Mouse (Mus musculus) megakaryocyte progenitor cell, adult 5-6 weeks (primary cell): ENCODE results near the gene Nat8f6. TPM values are rescaled to one million over a fixed set of nuclear protein-coding genes. Genes with fewer than 3 reads are reported as not detected.
A peak's percentile ranks its signal among the peaks of the same experiment; 100 is the strongest.
"Not testable (repeated sequence)": the region's sequence is repeated elsewhere in the genome, so short reads cannot be mapped to it uniquely, and the experiment has no call there.

Experiments used
- ATAC-seq: replicated peaks from 2 replicates; pipeline ENCODE4 v1.8.0; 2016; ENCODE audit warnings: mild to moderate bottlenecking, moderate TSS enrichment, inconsistent platforms; ENCODE audit not compliant: poor library complexity
- total RNA-seq, 2 experiments: library from RNA; stranded (forward) in 1 of 2; stranded (reverse) in 1 of 2; fragments of 157-497, 149-512 nt in 1 of 2; fragments of 200-1000 nt in 1 of 2; gene quantifications; 2 replicates each; pipeline versions ENCODE4 v1.2.3 to v1.2.4; 2015 to 2017

Gene Nat8f6
- total RNA-seq (2015) (not detected in 2 replicates), total RNA-seq (2017) (not detected in 2 replicates)

DNA sequence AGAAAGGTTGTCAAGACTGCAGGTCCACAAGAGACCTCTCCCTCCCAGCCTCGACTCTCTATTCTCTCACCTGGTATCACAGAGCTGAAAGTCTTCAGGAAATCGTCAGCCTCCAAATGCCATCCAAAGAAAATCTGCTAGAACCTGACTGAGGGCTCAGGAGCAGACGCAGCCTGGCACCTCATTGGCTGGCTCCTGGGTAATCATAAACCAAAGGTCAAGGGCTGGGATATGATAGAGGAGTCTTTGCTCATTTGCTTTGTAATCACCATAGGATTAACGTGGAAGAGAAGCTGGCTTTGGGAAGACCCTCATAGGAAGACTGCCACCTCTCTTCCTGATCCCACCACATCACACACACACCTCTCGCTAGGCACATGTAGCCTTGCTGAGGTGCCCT, at the start of gene Nat8f6, which contains the start of gene Nat8f5:
TSS of gene Nat8f6 (minus strand) at position 118 of the 400 bp plus-strand sequence.
TSS of gene Nat8f5 (minus strand) at position 136 of the 400 bp plus-strand sequence.
- no peak for ATAC-seq

DNA sequence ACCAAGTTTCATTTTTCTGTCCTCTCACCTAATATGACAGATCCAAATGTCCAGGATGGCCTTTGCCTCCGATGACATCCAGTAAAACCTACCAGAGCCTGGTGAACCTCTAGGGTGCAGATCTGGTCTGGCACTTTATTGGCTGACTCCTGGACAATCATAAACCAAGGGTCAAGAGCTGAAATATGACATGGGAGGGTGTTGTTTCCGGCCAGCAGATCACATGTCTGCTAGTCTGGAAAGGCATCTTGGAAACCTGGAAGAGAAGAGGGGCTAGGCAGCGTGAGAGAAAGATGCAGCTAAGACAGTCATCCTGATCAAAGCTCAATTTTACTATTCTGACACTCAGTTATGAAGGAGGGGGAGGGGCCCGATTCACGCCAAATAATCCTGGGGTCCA, 48.3 kb upstream of the Nat8f6 start, which contains the start of gene Nat8f2:
TSS of gene Nat8f2 (minus strand) at position 153 of the 400 bp plus-strand sequence.
- not testable (repeated sequence) for ATAC-seq

DNA sequence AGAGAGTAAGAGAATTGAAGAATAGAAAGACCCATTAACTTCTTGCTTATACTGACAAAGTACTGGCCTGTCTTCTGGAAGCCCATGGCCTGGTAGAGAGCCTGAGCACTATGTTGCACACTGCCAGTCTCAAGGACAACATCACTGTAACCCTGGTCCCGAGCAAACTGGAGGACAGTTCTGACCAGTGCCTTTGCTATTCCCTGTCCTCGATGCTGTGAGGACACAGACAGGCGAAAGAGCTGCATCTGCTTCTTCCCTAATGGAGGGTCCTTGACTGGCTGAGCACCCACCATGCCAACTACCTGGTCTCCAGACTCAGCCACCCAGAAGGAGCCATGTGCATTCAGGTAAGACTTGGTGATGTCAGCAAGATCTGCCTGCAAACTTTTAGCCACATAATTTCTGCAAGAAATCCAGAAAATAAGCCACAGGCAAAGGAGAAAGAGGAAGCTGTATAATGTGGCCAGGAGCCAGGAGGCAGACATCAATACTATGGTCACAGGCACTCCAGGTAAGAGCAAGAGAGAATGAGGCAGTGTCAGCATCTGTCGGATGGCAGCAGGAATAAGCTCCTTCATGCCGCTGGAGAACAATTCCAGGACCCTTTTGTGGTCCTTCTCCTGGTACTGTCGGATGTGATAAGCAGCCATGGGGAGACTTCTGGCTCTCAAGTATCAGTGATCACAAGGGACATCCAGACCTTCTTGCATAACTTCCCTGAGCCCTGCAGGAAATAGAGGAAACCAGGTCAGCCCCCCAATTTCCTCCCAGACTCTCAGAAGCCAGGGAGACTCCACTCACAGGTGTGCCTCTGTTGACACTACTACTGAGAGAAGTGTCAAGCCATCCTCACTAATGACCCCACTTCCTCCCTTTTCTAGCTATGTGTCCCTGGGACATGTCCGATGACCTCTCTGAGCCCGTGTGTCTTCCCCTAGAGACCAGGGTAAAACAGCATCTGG, 47.3 kb upstream of the Nat8f6 start:
- ATAC-seq, result no peak

DNA sequence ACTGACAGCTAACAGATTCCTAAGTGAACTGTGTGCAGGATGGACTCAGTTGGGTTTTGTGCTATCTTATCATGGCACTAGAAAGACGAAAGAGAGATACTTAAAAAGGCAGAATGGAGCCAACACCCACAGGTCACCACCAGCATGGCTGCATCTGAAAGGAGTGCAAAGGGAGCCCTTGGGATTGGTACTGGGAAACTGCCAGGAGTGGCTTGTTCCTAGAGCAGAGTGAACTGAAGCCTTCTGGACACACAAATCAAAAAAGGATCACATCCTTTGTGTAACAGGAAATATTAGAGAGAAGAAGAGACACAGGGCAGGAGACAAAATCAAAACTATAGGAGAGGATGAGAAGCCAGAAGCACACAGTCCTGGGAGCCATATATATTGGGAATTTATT, 46.2 kb upstream of the Nat8f6 start:
- not testable (repeated sequence) for ATAC-seq

DNA sequence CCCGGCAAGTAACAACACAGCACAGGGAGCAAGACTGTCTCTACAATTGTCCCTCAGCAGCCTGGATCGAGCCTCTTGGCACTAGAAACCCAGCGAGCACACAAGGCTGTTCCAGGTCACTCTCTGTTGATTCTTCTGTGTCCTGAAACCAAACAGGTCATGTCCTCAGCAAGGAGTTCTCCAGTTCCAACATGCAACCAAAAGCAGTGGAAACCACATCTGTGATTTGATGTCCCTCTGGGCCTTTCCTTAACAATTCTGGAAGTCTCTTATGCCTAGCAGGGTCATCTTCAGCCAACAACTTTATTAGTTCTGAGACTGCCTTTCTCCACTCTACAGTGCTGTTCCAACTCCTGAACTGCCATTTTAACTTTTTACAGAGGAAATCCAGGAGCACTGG, 45.4 kb upstream of the Nat8f6 start:
- not testable (repeated sequence) for ATAC-seq

DNA sequence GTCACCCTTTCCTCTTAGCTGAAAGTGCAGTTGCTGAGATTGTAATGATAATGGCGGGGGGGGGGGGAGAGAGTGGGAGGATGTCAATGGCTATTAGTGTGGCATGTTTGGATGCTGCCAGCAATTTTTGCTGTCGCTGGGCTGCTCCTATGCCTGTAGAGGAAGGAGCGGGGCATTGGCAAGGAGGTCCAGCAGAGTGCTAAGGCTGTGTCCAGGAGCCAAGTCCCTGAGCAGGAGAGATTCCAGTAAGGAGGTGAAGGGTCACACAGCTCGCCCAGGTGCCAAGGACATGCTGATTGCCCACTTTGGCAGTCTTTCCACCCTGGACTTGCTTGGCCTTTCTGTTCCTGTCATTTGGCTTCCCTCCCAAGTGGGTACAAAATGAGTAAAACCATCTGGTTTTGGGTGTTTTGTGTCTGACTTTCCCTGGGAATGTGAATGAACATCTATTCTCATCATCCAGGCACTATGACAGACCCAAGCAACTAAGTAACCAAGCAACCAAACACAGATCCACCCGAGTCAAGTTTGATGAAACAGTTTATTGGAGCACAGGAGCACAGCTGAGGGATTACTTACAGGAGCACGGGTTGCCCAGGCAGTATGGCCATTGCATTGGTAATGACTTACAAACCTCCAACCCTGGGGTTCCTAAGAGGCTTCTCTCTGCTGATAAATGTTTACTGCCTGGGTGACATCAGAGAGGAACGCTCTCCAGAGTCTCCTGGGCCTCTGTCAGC, 44.3 kb upstream of the Nat8f6 start:
- ATAC-seq, result not testable (repeated sequence)

DNA sequence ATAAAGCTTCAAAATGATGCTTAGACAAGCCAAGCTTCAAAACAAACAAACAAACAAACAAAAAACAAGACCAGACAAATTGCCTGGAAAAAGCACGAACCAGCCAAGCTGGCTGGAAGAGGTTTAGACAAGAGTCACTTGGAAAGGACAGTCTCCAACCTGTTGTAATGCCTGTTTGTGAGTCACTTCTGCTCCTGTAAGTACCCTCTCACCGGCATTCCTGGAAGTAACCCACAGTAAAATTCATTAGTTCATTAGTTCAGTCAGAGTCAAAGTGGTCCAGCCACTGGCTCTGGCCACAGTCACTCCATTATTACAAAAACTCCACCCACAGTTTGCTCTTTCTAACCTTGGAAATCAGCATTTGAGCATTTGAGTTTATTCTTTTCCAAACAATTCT, 43.1 kb upstream of the Nat8f6 start:
- no peak for ATAC-seq

DNA sequence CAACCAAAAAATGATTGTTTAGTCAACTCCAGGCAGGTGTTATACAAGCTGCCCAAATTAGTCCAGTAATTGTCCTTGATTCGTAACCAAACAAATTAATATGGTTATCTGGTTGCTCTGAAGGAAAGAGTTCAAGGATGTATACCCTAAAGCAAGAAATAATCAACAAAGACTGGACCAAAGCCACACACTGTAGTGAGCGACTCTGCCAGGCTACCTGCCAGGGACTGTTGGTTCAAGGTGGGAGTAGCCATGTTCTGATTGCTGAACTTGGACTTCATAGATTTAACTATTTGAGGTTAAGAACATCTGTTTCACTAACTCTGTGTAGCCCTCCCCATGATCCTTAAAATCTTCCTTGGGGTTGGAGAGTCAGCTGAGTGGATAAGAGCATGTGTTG, 42.4 kb upstream of the Nat8f6 start:
- no peak for ATAC-seq

DNA sequence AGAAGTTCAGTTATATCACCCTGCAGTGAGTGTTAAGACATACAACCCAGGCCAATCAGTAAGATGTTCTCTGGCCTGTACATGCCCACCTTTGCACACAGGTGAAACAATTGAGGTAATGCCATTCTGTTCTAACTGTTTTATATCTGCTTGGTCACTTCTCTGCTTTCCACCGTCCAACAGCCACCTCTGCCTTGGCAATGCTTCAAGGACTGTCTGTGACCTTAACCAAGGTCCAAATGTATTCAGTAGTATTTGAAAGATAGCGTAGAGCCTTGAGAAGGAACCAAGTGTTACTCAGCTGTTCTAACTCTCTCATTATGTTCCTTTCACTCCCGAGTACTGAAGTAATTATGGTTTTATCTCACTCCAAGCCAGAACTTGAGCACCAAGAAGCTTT, 41.8 kb upstream of the Nat8f6 start:
- ATAC-seq, result no peak

DNA sequence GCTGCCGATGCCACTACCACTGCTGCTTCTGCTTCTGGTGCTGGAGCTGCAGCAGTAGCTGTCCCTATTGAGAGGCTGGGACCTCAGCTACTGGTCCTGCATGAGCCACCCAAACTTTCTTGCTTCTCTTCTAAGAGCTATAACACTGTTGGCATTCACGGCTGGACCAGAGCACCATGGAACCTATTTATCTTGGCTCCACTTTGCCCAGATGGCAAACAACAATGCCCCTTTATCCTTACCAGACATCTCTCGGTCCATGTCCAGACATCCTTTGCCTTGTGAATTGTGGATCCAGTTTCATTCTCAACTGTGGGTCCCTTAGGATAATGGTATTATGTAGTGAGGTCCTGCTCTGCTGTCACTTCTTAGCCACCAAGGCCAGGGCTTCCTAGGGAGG, 40.5 kb upstream of the Nat8f6 start:
- ATAC-seq, result no peak

DNA sequence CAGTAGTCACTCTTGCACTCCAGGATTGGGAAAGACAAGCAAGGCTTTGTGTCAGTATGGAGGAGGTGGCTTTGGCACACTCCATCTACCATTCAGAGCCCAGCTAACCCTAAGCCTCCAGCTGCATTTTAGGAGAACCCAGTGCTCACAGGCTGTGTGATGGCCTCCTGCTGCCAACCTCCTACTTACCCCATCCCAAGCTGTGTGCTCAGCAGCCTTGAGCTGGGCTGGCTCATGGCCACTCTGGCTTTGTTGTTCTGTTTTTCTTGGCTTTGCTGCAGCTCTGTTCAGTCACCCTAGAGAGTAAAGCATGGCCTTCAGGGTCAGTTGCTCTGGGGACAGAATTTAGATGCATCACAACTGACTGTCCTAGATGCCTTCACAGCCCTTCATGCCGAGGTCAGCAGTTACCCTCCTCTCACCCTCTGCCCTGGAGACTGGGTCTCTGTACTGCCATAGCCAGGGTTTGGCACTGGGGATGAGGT, 35.5 kb upstream of the Nat8f6 start:
- ATAC-seq, result no peak

DNA sequence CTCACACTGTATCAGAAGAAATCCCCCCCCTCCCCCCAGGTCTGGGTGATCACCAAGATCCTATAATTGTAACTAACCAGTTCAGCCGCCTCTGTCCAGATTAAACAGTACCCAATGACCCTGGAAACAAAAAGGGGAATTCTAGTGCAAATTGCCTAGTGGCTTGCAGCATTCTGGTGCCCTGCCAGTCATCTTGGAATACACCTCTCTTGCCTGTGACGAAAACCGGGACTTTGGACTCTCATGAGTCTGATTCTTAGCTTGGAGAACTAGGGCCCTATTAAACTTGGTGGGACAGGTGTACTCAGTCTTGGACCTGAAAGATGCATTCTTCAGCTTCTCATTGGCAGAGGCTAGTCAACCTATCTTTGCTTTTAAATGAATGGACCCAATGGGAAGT, 32.7 kb upstream of the Nat8f6 start:
- no peak for ATAC-seq

DNA sequence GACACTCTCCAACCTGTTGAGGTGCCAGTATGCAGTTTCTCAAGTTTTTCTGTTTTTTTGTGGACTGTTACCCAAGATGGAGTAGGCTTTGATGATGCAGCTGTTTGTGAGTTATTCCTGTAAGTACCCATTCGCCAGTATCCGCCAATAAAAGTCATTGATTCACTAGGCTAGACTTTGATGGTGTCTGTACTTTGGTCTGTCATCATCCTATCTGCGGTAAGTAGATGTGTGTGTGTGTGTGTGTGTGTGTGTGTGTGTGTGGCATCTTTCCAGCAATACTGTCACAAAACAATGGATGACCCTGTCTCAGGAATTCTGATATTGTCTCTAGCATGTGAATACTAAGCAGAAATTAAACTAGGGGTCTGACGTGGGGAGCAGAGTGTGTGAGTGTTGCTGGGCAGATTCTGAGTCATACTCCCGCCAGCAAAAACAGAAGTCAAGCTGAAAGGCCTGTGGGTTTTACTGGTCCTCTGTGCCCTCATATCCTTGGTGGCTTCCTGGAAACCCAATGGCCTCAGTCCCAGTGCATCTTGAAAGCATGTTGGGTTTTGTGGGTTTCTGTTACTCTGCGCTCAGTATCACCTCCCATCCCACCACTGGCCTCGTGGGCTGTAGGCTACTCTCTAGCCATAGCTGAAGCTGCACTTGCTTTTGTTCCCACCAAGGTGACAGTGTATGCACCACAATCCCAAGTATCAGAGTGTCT, 30.5 kb upstream of the Nat8f6 start:
- peak; percentile 75 for ATAC-seq

DNA sequence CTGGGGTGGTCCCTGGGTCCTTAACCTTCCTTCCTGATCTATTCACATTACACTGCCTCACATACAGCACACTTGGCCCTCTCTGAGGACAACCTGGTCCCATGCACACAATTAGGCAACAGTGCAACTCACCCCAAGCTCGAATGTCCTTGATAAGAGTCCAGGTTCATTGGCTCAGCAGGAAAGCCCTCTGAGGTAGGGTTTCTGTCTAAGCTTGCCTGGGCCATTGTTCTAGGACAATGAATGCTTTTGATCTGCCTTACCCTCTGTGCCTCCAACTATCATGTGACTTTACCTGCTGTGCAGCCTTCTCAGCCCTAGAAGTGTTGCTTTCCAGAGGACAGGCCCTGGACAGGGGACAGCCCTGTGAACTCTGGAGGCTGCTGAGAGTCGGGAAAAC, 28.5 kb upstream of the Nat8f6 start:
- ATAC-seq, result no peak

DNA sequence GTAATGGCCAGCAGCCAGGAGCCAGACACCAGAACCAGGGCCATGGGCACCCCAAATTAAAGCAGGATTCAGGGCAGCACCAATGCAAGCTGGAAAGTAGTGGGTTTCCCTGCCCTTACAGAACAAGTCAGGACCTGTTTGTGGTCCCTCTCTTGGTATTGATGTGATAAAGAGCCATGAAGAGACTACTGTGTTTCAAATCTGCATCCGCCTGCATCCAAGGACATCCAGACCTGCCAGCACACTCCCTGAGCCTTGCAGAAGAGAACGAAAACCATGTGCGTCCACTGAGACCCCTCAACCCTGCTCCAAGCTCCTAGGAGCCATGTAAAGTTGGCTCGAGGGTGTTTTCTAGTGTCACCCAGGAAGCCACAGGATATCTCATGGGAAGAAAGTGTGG, 27.4 kb upstream of the Nat8f6 start:
- no peak for ATAC-seq

DNA sequence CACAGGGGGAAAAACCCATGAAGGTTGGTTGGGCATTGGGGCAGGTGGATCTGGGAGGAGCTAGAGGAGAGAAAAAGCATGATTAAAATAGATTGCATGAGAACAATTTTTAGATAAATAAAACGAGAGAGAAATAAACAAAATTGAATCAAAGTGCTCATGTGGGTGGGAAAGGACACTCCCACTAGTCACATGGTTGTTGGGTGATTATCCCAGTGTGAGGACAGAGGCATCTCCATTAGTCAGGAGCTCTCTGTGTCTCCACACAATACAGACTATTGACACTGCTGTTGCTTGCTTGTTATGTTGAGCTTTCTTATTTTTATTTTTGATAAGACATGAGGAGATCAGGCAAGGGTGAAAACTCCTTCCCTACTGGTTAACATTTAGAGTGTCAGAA, 26.2 kb upstream of the Nat8f6 start:
- no peak for ATAC-seq

DNA sequence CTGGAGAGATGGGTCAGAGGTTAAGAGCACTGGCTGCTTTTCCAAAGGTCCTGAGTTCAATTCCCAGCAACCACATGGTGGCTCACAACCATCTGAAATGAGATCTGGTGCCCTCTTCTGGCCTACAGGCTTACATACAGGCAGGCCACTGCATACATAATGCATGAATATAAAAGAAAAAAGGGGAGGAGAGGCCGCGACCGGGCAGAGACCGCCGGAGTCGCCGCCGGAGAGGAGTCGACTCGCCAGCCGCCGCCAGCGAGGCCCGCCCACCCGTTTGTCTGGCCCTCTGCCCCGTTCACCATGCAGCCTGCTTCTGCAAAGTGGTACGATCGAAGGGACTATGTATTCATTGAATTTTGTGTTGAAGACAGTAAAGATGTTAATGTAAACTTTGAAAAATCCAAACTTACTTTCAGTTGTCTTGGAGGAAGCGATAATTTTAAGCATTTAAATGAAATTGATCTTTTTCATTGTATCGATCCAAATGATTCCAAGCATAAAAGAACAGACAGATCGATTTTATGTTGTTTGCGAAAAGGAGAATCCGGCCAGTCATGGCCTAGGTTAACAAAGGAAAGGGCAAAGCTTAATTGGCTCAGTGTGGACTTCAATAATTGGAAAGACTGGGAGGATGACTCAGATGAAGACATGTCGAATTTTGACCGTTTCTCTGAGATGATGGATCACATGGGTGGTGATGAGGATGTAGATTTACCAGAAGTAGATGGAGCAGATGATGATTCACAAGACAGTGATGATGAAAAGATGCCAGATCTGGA, 23.1 kb upstream of the Nat8f6 start:
- peak; percentile 34; the same call in 1 of the 2 replicates for ATAC-seq

DNA sequence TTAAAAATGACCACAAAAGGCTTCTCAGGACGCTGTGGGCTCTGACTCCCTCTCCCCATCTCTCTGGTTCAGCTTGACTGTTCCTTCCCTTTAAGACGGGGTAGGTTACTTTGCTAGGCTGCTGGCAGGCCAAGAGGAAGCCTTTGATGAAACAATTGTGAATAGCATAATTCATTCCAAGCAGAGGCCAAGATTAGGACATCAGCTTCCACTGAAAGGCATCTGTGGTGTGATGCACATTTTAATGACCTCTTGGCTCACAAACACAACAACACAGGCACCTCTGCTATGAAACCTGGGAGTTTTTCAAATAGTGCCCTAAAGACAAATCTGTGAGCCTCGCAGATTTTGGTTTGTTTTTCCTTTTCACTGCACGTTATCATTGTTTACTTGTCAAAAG, 19.2 kb upstream of the Nat8f6 start:
- no peak for ATAC-seq

DNA sequence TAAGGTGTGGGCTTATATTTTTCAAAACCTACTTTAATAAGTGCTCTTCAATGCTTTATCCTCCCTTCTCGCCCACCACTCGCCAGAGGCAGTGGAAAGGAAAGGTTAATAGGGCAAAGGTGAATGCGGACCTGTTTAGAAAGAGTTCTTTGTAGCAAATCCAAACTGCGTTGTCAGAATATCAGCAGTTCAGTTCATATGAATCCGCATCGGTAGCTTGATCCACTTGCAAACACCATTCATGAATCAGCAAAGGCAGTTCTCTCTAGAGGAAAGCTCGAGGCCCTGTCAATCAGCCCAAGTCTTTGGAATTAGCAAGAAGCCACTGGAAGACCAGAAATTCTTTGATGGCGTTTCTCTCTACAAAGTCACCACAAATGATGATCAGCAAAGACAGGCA, 17.9 kb upstream of the Nat8f6 start:
- ATAC-seq, result no peak

DNA sequence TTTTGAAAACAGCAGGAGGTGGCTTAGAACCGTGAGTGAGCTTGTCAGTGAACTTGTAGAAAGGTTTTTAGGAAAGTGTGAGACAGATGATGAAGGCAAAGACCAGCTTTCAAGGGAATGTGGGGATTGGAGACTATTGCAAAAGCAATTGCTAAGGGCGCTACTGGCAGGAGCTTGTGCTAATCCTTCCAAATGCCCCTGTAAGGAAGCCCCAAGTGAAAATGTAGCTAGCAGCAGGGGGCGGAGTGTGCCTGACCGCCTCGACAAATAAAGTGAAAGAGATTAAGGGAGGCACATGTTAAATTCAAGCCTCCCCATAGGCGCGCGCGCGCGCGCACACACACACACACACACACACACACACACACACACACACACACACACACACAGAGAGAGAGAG, 16.6 kb upstream of the Nat8f6 start:
- peak; percentile 60; the same call in 1 of the 2 replicates for ATAC-seq
